Mouse (Mus musculus): ENCODE results near the gene Loxl1.

DNA sequence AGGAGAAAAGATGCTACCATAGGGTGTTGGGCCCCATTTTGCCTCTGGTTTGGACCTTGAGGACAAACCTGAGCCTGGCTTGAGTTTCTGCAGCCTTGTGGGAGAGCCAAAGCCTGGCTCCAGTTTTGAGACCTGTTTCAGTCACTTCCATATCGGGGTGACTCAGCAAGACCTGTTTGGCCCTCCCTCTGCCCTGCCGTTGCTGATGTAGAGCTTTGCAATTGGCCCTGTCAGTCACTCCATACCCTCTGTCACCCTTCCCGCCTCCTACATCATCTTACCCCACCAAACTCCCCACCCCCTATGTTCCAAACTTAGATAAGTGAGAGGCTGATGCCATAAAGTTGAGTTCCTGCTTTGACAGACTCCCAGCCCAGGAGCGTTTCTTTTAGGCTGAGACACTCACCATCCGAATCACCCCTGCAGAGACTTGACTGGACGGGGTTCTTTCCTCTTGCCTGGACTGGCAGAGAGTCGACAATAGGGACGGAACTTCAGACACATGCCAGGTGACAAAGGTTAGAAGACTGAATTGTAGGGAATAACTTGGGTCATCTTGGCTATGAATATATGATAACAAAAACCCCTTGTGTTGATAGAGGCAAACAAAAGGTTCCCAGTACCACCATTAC, 23.8 kb upstream of the Loxl1 start:
- TF ChIP-seq CTCF (IDR thresholded peaks at IDR 0.05) (no peak), EP300 (IDR thresholded peaks at IDR 0.05) (no peak)
